Mouse (Mus musculus): ENCODE results near the gene D030056L22Rik. TPM values are rescaled to one million over a fixed set of nuclear protein-coding genes. Genes with fewer than 3 reads are reported as not detected.

Gene D030056L22Rik
- 39.7 TPM for polyA plus RNA-seq (2014; fragmentation: Illumina TruSeq; extraction: RNeasy Lipid Tissue Mini Kit (QIAGEN cat#74804); ENCODE audit: low read depth, low replicate concordance)

GRCm38 (mm10) chr19:18712866-18713300 lies at the start of gene D030056L22Rik:
Gene D030056L22Rik, plus strand, starts transcription at chr19:18713193.

GRCm38 (mm10) chr19:18670608-18671007 lies 42.4 kb upstream of the D030056L22Rik start, which contains the start of gene Carnmt1:
Gene Carnmt1, plus strand, starts transcription at chr19:18670764.

GRCm38 (mm10) chr19:18749598-18750339 lies 36.8 kb downstream of the D030056L22Rik start, which contains the start of gene Trpm6:
Gene Trpm6, plus strand, starts transcription at chr19:18749983.

Other genes starting within 250 kb of the D030056L22Rik start
- 70.7 TPM for gene Ostf1, start 81.4 kb upstream of the D030056L22Rik start, polyA plus RNA-seq (2014; fragmentation: Illumina TruSeq; extraction: RNeasy Lipid Tissue Mini Kit (QIAGEN cat#74804); ENCODE audit: low read depth, low replicate concordance)
- 77.5 TPM for gene Nmrk1, start 81.2 kb upstream of the D030056L22Rik start, polyA plus RNA-seq (2014; fragmentation: Illumina TruSeq; extraction: RNeasy Lipid Tissue Mini Kit (QIAGEN cat#74804); ENCODE audit: low read depth, low replicate concordance)
- 85.3 TPM for gene Carnmt1, start 42.4 kb upstream of the D030056L22Rik start, polyA plus RNA-seq (2014; fragmentation: Illumina TruSeq; extraction: RNeasy Lipid Tissue Mini Kit (QIAGEN cat#74804); ENCODE audit: low read depth, low replicate concordance)
- gene Trpm6, start 36.8 kb downstream of the D030056L22Rik start, polyA plus RNA-seq (2014; fragmentation: Illumina TruSeq; extraction: RNeasy Lipid Tissue Mini Kit (QIAGEN cat#74804); ENCODE audit: low read depth, low replicate concordance): 13.0 TPM